Mouse (Mus musculus) liver, adult (tissue): Measurements from ENCODE around the gene Zfp36.

Experiments used
- GATA4 ChIP-seq: IDR thresholded peaks from 2 replicates; pipeline ENCODE4 v1.6.1; 2014; ENCODE audit warnings: mild to moderate bottlenecking, low read length; ENCODE audit not compliant: insufficient replicate concordance

The Zfp36 gene

DNA sequence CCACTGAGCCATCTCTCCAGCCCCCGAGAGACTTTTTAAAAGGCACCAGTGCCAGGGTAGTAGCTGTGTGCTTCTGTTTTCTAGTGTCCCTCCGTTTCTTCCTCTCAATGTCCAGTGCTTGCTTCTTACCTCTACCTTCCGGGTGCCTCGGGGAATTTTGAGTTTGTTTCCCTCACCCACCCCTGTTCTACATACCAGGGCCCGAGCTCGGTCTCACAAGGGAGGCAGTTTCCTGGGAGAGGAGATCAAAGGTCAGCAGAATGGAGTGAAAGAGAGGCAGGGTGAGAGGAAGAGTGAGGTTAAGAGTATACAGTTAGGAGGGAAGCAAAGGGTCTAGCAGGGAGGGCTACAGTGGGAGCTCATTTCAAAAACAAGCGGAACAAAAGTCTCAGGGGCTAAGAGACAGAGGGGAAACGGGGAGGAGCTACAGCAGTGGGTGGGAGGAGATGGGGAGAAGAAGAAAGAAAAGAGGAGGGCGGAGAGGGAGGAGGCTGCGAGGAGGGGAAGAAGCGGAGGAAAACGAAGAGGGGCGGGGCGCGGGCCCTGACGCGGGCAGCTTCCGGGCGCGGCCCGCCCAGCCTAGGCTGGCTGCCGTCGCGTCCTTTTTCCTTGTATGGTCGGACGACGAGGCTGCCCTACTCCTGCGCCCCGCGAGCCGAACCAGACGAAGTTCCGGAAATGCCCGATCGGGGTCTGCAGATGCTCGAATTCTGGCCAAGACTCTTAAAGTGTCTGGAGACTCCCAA, 4.7 kb downstream of the Zfp36 start:
- no peak for TF ChIP-seq GATA4

DNA sequence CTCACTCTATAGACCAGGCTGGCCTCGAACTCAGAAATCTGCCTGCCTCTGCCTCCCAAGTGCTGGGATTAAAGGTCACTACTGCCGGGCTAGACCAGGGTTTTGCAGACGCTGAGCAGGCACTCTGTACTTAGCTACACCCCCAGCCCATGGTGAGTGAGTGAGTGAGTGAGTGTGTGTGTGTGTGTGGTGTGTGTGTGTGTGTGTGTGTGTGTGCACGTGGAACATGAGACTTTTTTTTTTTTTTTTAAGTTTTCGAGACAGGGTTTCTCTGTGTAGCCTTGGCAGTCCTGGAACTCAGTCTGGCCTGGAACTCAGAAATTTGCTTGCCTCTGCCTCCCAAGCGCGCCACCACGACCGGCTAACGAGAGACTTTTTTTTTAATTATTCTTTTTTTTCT, 5.4 kb downstream of the Zfp36 start:
- TF ChIP-seq GATA4, result no peak

DNA sequence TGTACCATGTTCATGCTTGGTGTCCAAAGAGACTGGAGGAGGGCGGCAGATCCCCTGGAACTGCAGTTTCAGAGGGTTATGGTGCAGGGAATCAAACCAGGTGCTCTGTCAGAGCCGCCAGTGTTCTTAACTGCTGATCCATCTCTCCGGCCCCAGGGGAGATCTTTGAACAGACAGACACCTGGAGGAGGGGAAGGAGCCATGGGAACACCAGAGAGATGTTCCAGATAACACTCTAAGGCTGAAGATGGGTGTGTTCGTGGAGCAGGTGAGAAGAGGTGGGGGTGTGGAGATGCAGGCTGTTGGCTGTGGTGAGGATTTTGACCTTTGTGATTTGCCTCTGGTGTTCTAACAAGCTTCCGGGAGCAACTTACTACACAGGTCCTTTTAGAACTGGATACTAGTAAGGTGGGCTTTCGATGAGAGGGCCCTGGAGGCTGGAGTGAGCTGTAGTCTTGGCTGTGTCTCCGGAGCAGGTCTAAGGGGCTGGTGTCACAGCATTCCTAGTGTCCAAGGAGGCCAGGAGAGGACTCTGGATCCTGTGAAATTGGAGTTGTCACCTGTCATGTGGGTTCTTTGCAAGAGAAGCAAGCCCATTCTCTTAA, 6.1 kb downstream of the Zfp36 start:
- TF ChIP-seq GATA4, result no peak

DNA sequence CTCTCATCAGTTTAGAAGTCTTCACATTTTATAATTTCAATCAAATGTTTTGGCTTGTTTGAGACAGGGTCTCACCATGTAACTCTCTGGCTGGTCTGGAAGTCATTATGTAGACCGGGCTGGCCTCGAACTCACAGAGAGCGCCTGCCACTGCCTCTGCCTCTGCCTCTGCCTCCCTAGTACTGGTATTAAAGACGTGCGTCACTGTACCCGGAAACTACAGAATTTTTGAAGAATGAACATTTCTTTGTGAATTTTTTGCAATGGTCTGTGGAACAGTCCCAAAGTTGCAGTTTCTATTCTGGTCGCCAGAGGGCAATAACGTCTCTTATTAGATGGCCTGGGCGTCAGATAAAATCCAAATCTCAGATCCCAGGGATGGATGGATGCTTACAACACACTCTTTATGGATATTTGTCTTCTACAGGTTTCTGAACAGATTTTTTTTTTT, 6.9 kb downstream of the Zfp36 start:
- no peak for TF ChIP-seq GATA4

DNA sequence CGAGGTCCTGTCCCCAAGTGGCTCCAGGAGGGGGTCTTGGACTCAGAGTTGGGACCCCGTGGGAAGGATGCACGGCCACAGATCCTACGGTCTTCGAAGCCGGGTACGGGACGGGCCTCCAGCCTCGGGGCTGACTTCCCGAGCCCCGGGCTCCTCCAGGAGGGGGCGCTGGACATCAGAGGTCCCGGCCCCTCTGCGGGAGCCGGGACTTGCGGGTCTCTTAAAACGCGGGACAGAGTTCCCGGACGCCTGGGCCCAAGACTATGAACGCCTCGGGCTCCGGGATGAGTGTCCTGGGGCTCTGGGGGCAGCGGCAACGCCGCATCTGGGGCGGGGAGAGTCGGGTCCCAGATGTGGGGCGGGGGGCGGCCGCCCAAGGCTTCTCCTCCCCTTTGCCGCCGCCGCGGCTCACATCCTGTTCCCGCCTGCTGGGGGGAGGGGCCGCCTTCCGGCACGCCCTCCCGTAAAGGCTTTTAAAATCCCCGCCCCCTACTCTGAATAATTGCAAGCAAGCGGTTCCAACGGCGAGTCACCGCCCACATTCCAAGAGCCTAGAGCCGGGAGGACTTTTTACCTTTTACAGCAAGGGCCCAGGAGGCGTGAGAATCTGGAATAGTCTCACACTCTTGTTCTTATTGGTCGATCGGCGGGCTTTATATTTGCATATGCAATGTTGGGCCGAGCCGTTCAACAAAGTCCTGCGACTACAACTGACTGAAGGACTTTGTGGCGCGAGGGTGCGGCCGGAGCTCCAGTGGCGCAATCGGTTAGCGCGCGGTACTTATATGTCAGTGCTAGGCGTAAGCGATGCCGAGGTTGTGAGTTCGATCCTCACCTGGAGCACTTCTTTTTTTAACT, 7.6 kb downstream of the Zfp36 start, which contains the start of gene Plekhg2:
Gene Plekhg2, minus strand, starts transcription at position 349 of the 858 bp plus-strand sequence.
- TF ChIP-seq GATA4, result no peak; the same call in 1 of the 2 replicates

DNA sequence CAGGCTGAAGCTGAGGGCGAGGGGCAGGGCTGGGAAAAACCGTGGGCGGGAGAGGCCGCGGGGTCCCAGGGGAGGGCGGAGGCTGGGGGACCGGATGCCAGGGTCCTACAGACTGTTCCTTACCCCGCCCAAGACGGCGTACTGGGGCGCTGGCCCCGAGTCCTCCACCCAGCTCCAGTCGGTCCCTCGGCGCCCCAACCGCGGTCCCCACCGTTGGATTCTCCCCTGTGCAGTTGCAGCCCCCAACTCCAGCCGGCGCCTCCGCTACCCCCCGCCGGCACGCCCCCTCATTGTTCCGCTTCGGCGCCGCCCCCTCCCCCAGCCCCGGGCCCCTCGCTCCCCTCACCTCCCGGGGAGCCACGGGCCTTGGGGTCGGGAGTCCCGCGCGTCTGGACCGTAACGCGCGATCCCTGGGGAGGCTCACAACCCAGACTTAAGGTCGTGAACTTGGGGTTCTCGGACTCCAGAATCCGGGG, 8.5 kb downstream of the Zfp36 start:
- no peak for TF ChIP-seq GATA4

DNA sequence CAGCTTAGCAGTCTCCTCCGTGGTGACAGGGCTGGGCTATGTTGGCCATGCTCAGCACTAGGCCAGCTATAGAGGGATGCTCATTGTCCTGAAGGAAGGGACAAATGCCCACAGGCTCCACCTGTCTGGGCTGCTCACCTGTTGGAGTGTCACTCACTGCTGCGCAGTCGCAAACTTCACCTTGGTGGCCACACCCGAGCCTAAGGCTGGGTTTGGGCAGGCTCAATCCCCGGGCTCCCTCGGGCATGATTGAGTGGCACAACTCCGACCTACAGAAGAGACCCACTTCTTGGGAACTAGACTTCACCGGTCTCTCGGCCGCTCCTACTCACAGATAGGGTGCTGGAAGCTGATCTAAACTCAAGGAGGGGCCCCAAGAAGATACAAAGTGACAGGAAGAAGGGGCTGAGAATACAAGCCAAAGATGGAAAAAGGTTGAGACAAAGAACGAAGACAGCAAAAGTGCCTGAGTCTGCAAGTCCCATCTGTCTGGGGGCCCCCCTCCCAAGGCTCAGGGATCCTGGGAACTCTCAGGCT, 9.0 kb downstream of the Zfp36 start:
- TF ChIP-seq GATA4, result no peak

DNA sequence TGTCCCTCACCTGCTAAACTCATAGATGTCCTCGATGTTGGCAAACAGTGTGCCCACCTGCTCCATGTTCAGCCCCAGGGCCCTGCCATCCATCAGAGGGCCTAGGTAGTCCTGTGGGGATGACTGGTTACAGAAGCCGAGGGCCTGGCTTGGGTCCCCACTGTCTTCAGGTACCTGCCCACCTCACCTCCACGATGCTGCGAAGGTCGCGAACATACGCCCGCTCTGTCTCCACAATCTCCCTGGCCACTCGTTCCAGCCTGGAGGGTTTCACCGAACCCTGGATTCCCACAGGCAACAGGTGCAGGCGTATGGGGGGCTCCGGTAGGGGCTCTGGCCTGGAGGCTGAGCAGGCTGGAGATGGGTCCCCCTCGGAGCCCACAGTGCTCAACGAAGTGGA, 10.0 kb downstream of the Zfp36 start:
- no peak for TF ChIP-seq GATA4

DNA sequence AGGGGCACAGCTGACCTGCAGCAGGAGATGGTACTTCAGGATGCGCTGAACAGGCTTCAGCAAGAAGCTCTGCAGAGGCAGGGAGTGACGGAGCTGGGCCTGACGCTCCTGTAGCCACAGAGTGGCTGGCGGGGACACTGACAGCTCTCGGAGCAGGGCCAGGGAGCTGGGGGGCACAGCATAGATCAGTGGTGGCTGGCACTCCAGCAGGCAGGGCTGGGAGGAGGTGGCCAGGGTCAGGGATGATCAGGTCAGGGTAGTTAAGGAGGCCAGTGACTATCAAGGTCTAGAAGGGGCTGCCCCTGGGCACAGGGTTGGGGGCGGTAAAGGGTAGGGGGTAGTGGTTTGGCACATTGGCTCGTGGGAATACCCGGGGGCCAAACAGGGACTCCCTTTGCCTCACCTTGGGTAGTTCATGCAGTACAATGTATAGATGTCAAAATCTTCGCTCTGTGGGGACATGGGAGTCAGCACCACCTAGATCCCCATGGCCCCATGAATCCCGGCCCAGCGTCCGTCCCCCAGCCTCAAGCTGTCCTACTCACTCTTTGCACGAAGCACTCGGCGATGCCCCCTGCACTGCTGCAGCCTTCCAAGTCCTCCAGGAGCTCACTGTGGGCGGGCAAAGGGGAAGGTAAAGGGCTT, 11.7 kb downstream of the Zfp36 start:
- no peak for TF ChIP-seq GATA4

DNA sequence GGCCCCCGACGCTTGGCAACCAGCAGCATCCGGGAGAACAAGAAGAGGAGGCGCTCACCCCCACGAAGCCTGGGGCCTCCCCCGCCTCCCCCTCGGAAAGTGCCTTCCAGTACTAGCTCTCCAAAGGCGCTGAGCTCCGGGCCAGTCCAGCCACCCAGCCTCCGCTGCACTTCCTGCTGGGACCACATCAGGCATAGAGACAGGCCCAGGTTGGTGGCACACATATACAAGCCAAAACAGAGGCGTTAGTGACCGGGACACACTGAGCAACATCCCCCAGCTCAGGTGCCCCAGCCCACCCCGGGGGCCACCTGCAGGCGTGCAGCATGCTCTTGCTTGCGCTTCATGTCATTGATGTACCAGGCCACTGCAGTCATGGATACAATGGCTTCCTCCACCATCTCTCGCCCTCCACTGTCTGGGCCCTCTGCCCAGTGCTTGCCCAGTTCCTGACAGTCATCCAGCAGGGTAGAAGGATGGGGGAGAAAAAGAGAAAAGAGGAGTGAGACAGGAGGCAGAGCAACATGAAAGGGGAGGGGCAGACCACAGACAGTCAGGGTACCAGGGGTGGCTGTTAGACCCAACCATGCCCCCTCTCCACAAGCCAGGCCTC, 12.3 kb downstream of the Zfp36 start:
- TF ChIP-seq GATA4, result no peak

DNA sequence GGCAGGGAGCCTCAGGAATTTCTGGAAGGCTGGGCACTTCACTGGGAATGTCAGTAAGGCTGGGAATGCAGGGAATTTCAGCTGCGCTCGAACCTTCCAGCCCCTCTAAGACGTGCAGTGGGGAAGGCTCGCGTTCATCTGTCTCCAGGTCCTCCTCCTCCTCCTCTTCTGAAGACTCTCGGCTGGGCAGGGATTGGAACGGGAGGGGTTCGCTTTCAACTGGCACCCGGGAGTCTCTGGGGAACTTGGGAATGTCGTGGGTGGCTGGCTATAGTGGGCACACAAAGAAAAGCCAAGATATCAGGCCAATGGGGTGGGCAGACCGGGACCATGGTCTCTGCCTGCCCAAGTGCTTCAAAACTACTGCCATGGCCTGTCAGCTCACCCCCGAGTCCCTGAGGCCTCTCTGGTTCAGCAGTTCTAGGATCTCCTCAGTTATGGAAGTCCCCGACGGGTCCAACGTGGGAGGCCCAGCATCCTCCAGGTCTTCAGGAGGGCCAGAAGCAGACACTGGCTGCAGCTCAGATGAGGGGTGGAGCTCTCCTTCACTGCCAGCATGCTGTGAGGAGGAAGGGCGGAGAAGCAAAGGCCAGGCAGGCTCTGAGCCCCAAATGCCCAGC, 17.5 kb downstream of the Zfp36 start:
- TF ChIP-seq GATA4, result no peak

DNA sequence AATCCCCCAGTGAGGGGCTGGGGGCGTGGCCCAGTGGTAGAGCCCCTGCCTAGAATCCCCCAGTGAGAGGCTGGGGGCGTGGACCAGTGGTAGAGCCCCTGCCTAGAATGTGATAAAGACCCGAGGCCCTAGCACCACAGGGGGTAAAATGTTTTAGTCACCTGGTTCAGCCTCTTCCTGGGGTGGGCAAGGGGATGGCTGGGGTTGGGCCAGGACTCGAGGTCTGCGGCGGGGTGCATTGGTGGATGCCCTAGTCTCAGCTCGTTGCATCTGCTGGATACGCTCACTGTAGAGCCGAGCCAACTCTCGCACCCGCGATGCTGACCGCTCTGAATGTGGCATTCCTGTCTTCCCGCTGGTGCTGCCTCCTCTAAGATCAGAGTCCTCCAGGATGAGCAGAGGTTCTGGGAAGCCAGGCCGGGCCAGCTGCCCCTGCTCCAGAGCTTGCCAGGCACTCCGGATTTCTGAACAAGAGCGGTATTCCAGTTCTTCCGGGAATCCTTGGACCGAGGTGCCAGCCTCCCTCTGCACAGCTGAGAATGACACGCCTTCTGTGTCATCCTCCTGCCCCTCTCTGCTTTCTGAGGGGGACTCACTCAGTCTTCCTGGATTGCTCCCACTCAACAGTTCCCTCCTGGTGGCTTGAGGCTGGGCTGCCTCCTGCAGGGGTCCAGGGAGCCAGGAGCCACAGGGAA, 18.3 kb downstream of the Zfp36 start:
- TF ChIP-seq GATA4, result no peak

DNA sequence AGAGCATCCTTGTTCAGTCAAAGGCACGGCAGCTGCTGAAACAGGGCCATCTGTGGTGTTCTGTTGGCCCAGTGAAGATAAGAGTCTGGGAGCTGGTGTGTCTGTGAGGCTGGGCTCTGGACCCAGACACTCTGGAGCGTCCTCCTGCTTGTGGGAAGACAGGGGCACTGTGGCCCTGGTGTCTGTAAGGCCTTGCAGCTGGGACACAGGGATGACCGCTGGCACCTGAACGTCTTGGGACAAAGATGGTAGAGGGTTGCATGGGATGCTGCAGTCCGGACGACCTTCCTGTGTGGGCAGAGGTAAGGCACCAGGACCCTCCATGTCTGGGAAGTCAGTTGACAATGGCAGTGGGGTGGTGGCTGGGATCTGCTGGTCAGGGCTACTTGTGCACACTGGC, 19.8 kb downstream of the Zfp36 start:
- no peak for TF ChIP-seq GATA4
